ENCODE assay signal across 16 mouse cellular contexts in the genomic region with DNA sequence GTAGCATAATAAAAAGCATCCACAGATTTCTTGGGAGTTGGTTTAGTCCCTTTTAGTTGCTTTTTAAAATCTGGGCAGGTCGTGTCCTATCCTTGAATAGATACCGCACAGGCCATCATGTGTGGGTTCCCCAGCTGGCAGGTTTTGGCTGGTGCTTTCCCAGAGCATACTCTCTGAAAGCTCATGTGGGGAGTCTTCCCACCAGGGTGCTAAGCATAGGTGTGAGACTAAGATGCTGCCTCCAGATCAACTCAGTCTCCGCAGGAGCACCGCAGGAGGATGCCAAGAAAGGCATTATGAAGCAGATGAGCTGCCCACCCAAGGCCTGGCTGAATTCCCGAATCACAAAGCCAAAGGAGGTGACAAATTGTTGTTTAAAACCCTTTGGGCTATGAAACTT.
A peak's percentile ranks its signal among the peaks of the same experiment; 100 is the strongest.
DNase-seq lines count a peak whose midpoint lies in the region; ATAC-seq and TF ChIP-seq lines count a peak whose summit lies in the region.
"Had no signal": no experiment of that assay in that cellular context is flagged by ENCODE, and none has a peak within 500 bp of the region (broad histone marks: within the 10 kb centered on the region; RNA-seq: fewer than 3 reads in every experiment).

No protein-coding gene starts in this region.

- H3K27ac ChIP-seq in midbrain, postnatal 0 days (ENCODE audit: low read depth, low read length) = no peak overlapping the region
- no peak overlapping the region for H3K27ac ChIP-seq in midbrain, embryonic 13.5 days
- H3K27ac ChIP-seq in left cerebral cortex, adult 2 months = peak overlapping the region; percentile 64
- no peak overlapping the region for H3K27ac ChIP-seq in stomach, postnatal 0 days (replicated peaks)
- H3K27ac ChIP-seq: embryonic facial prominence, embryonic 15.5 days; liver, embryonic 13.5 days; neural tube, embryonic 12.5 days had no signal

- TF ChIP-seq CTCF in midbrain, postnatal 0 days (IDR thresholded peaks at IDR 0.05) = no peak
- TF ChIP-seq CTCF in left cerebral cortex, adult 2 months (IDR thresholded peaks at IDR 0.05) = no peak
- no peak for TF ChIP-seq CTCF in stomach, postnatal 0 days (IDR thresholded peaks at IDR 0.05; ENCODE audit: low read depth)

- ATAC-seq in midbrain, postnatal 0 days (ENCODE audit: low FRiP score) = no peak
- no peak for ATAC-seq in midbrain, embryonic 13.5 days
- ATAC-seq in stomach, postnatal 0 days (ENCODE audit: low FRiP score, low TSS enrichment) = no peak
- ATAC-seq: CD4-positive, CD25-positive, alpha-beta regulatory T cell, adult 4 months; intestine, embryonic 16.5 days had no signal

- H3K9ac ChIP-seq in midbrain, postnatal 0 days (replicated peaks; ENCODE audit: low read length, poor library complexity, severe bottlenecking) = no peak overlapping the region
- H3K9ac ChIP-seq in midbrain, embryonic 13.5 days (replicated peaks) = no peak overlapping the region
- no peak overlapping the region for H3K9ac ChIP-seq in stomach, postnatal 0 days (ENCODE audit: low read length)
- H3K9ac ChIP-seq: embryonic facial prominence, embryonic 15.5 days; liver, embryonic 13.5 days; neural tube, embryonic 12.5 days had no signal

- no peaks in the 10 kb centered on the region; the same call in 1 of the 2 replicates for H3K36me3 ChIP-seq in midbrain, postnatal 0 days (ENCODE audit: insufficient read depth, low read length)
- H3K36me3 ChIP-seq in midbrain, embryonic 13.5 days = no peaks in the 10 kb centered on the region
- no peaks in the 10 kb centered on the region for H3K36me3 ChIP-seq in stomach, postnatal 0 days (ENCODE audit: control insufficient read depth, insufficient read depth, low read length)
- H3K36me3 ChIP-seq: embryonic facial prominence, embryonic 15.5 days; liver, embryonic 13.5 days; neural tube, embryonic 12.5 days had no signal

- no peak overlapping the region for H3K4me3 ChIP-seq in midbrain, postnatal 0 days (ENCODE audit: low read depth, low read length)
- no peak overlapping the region for H3K4me3 ChIP-seq in midbrain, embryonic 13.5 days (replicated peaks)
- no peak overlapping the region for H3K4me3 ChIP-seq in left cerebral cortex, adult 2 months
- no peak overlapping the region for H3K4me3 ChIP-seq in stomach, postnatal 0 days (ENCODE audit: low read depth, low read length)
- H3K4me3 ChIP-seq: embryonic facial prominence, embryonic 15.5 days; liver, embryonic 13.5 days; neural tube, embryonic 12.5 days had no signal

- WGBS in midbrain, postnatal 0 days = 26% methylated on average over 5 of the region's 5 CpGs
- 21% methylated on average over 5 of the region's 5 CpGs for WGBS in midbrain, embryonic 13.5 days
- 26% methylated on average over 5 of the region's 5 CpGs for WGBS in stomach, postnatal 0 days

- H3K4me1 ChIP-seq in midbrain, postnatal 0 days (ENCODE audit: insufficient read depth, low read length) = no peaks in the 10 kb centered on the region
- H3K4me1 ChIP-seq in midbrain, embryonic 13.5 days (replicated peaks) = no peaks in the 10 kb centered on the region; the same call in 1 of the 2 replicates
- no peaks in the 10 kb centered on the region for H3K4me1 ChIP-seq in stomach, postnatal 0 days (replicated peaks; ENCODE audit: control insufficient read depth, insufficient read depth)
- H3K4me1 ChIP-seq: embryonic facial prominence, embryonic 15.5 days; liver, embryonic 13.5 days; neural tube, embryonic 12.5 days had no signal

- intact Hi-C loops in left cerebral cortex, adult 2 months (cut with DNase I) = loop anchor here (2.0 kb wide), 2 partner anchors 75 to 167 kb away; no protein-coding TSS in a partner anchor

- DNase-seq in midbrain, postnatal 0 days (ENCODE audit: low spot score) = peak; percentile 4
- peak; percentile 36 to 70 for DNase-seq in cerebellum, postnatal 10 days
- peak; percentile 37 to 60 for DNase-seq in left cerebral cortex, adult 2 months (ENCODE audit: extremely low spot score in 1 of 2, low spot score in 2 of 2)
- peak; percentile 70 to 77 for DNase-seq in right cerebral cortex, postnatal 36 days (ENCODE audit: low spot score in 2 of 2)
- DNase-seq in stomach, postnatal 0 days (ENCODE audit: low spot score) = no peak
- DNase-seq in kidney, postnatal 25 days = no peak
- no peak for DNase-seq in urinary bladder, postnatal 25 days (ENCODE audit: low spot score)
- DNase-seq: adrenal gland, postnatal 10 days; gastrocnemius, postnatal 10 days; liver, embryonic 13.5 days; midbrain, embryonic 14.5 days had no signal

- H3K27me3 ChIP-seq in midbrain, postnatal 0 days (ENCODE audit: insufficient read depth, low read length) = no peaks in the 10 kb centered on the region
- H3K27me3 ChIP-seq in midbrain, embryonic 13.5 days = no peaks in the 10 kb centered on the region
- H3K27me3 ChIP-seq in stomach, postnatal 0 days (ENCODE audit: control insufficient read depth, insufficient read depth, low read length) = no peaks in the 10 kb centered on the region
- H3K27me3 ChIP-seq: embryonic facial prominence, embryonic 15.5 days; liver, embryonic 13.5 days; neural tube, embryonic 12.5 days had no signal

- H3K9me3 ChIP-seq in midbrain, postnatal 0 days (ENCODE audit: low read length) = no peaks in the 10 kb centered on the region
- H3K9me3 ChIP-seq in midbrain, embryonic 13.5 days = no peaks in the 10 kb centered on the region
- H3K9me3 ChIP-seq in stomach, postnatal 0 days (ENCODE audit: control insufficient read depth, low read length) = no peaks in the 10 kb centered on the region
- H3K9me3 ChIP-seq: embryonic facial prominence, embryonic 15.5 days; liver, embryonic 13.5 days; neural tube, embryonic 12.5 days had no signal

- no peak for TF ChIP-seq EP300 in stomach, postnatal 0 days (optimal IDR thresholded peaks at IDR 0.05)

- H3K4me2 ChIP-seq in midbrain, postnatal 0 days (ENCODE audit: low read depth, low read length, poor library complexity, severe bottlenecking) = no peak overlapping the region
- H3K4me2 ChIP-seq in midbrain, embryonic 13.5 days (replicated peaks) = no peak overlapping the region
- no peak overlapping the region for H3K4me2 ChIP-seq in stomach, postnatal 0 days (replicated peaks; ENCODE audit: low read depth)
- H3K4me2 ChIP-seq: embryonic facial prominence, embryonic 15.5 days; liver, embryonic 13.5 days; neural tube, embryonic 12.5 days had no signal

Comparison
In these comparisons a context has a peak if more than half of its experiments do, and no peak if none do; other contexts are left out.
1. DNase-seq: peak in midbrain, postnatal 0 days (single experiment), cerebellum, postnatal 10 days (2 of 2), left cerebral cortex, adult 2 months (2 of 2) and right cerebral cortex, postnatal 36 days (2 of 2); none in stomach, postnatal 0 days (single experiment), kidney, postnatal 25 days (0 of 2) and urinary bladder, postnatal 25 days (single experiment).